Mouse (Mus musculus): ENCODE results near the gene Cenpb. TPM values are rescaled to one million over a fixed set of nuclear protein-coding genes. Genes with fewer than 3 reads are reported as not detected.

Cenpb gene
- polyA plus RNA-seq, 1 experiment, result 84.2 TPM

- TF ChIP-seq GATA1 (IDR thresholded peaks at IDR 0.05; ENCODE audit: low read length), result no peak
Measured at GRCm38 (mm10) chr2:131156987-131157386, 22.9 kb downstream of the Cenpb start.

GRCm38 (mm10) chr2:131154036-131154435 is 25.8 kb downstream of the Cenpb start:
- no peak for TF ChIP-seq GATA1 (IDR thresholded peaks at IDR 0.05; ENCODE audit: low read length)

- TF ChIP-seq GATA1 (IDR thresholded peaks at IDR 0.05; ENCODE audit: low read length), result no peak
Measured at GRCm38 (mm10) chr2:131152166-131152730, 27.6 kb downstream of the Cenpb start.

- no peak for TF ChIP-seq GATA1 (IDR thresholded peaks at IDR 0.05; ENCODE audit: low read length)
Measured at GRCm38 (mm10) chr2:131149254-131149578, 30.7 kb downstream of the Cenpb start.

GRCm38 (mm10) chr2:131148353-131149253 is 31.3 kb downstream of the Cenpb start:
- TF ChIP-seq GATA1 (IDR thresholded peaks at IDR 0.05; ENCODE audit: low read length), result no peak

- no peak for TF ChIP-seq GATA1 (IDR thresholded peaks at IDR 0.05; ENCODE audit: low read length)
Measured at GRCm38 (mm10) chr2:131147043-131147365, 32.9 kb downstream of the Cenpb start.

- no peak for TF ChIP-seq GATA1 (IDR thresholded peaks at IDR 0.05; ENCODE audit: low read length)
Measured at GRCm38 (mm10) chr2:131146193-131147042, 33.4 kb downstream of the Cenpb start.

GRCm38 (mm10) chr2:131145536-131145935 is 34.3 kb downstream of the Cenpb start:
- TF ChIP-seq GATA1 (IDR thresholded peaks at IDR 0.05; ENCODE audit: low read length), result no peak

GRCm38 (mm10) chr2:131145121-131145520 is 34.7 kb downstream of the Cenpb start:
- no peak for TF ChIP-seq GATA1 (IDR thresholded peaks at IDR 0.05; ENCODE audit: low read length)

- no peak for TF ChIP-seq GATA1 (IDR thresholded peaks at IDR 0.05; ENCODE audit: low read length)
Measured at GRCm38 (mm10) chr2:131143007-131143780, 36.7 kb downstream of the Cenpb start.

- TF ChIP-seq GATA1 (IDR thresholded peaks at IDR 0.05; ENCODE audit: low read length), result no peak
Measured at GRCm38 (mm10) chr2:131142592-131142991, 37.3 kb downstream of the Cenpb start.

GRCm38 (mm10) chr2:131141336-131141986 is 38.4 kb downstream of the Cenpb start:
- TF ChIP-seq GATA1 (IDR thresholded peaks at IDR 0.05; ENCODE audit: low read length), result no peak

GRCm38 (mm10) chr2:131140533-131140905 is 39.3 kb downstream of the Cenpb start:
- TF ChIP-seq GATA1 (IDR thresholded peaks at IDR 0.05; ENCODE audit: low read length), result no peak

GRCm38 (mm10) chr2:131139886-131140532 is 39.9 kb downstream of the Cenpb start:
- TF ChIP-seq GATA1 (IDR thresholded peaks at IDR 0.05; ENCODE audit: low read length), result no peak

All from G1E-ER4 (cell line).